Mouse (Mus musculus): ENCODE results near the gene Zfp30.
A peak's percentile ranks its signal among the peaks of the same experiment; 100 is the strongest.

The Zfp30 gene

GRCm38 (mm10) chr7:29783871-29784551, at the start of gene Zfp30:
Gene Zfp30 (plus strand): TSS chr7:29783998.
- DNase-seq (ENCODE audit: low read depth, low spot score) = peak; percentile 44

- no peak for DNase-seq (ENCODE audit: low read depth, low spot score)
Measured at GRCm38 (mm10) chr7:29742258-29742657, 41.5 kb upstream of the Zfp30 start.

- no peak for DNase-seq (ENCODE audit: low read depth, low spot score)
Measured at GRCm38 (mm10) chr7:29760476-29760875, 23.3 kb upstream of the Zfp30 start.

- DNase-seq (ENCODE audit: low read depth, low spot score) = no peak
Measured at GRCm38 (mm10) chr7:29764702-29765101, 19.1 kb upstream of the Zfp30 start.

GRCm38 (mm10) chr7:29767058-29767686, 16.6 kb upstream of the Zfp30 start:
- peak; percentile 60 for DNase-seq (ENCODE audit: low read depth, low spot score)

GRCm38 (mm10) chr7:29768090-29768900, 15.5 kb upstream of the Zfp30 start, which contains the start of gene Zfp84:
Gene Zfp84 (plus strand): TSS chr7:29768552.
- DNase-seq (ENCODE audit: low read depth, low spot score) = peak; percentile 82

GRCm38 (mm10) chr7:29768980-29769379, 14.8 kb upstream of the Zfp30 start:
- DNase-seq (ENCODE audit: low read depth, low spot score) = no peak

- no peak for DNase-seq (ENCODE audit: low read depth, low spot score)
Measured at GRCm38 (mm10) chr7:29773503-29773902, 10.3 kb upstream of the Zfp30 start.

GRCm38 (mm10) chr7:29774371-29774770, 9.4 kb upstream of the Zfp30 start:
- DNase-seq (ENCODE audit: low read depth, low spot score) = no peak

- DNase-seq (ENCODE audit: low read depth, low spot score) = no peak
Measured at GRCm38 (mm10) chr7:29776568-29776967, 7.2 kb upstream of the Zfp30 start.

- no peak for DNase-seq (ENCODE audit: low read depth, low spot score)
Measured at GRCm38 (mm10) chr7:29777372-29777771, 6.4 kb upstream of the Zfp30 start.

GRCm38 (mm10) chr7:29785023-29785422, 1.2 kb downstream of the Zfp30 start:
- DNase-seq (ENCODE audit: low read depth, low spot score) = no peak

- DNase-seq (ENCODE audit: low read depth, low spot score) = no peak
Measured at GRCm38 (mm10) chr7:29785888-29786287, 2.1 kb downstream of the Zfp30 start.

- DNase-seq (ENCODE audit: low read depth, low spot score) = no peak
Measured at GRCm38 (mm10) chr7:29792906-29793305, 9.1 kb downstream of the Zfp30 start.

GRCm38 (mm10) chr7:29807046-29807445, 23.2 kb downstream of the Zfp30 start:
- no peak for DNase-seq (ENCODE audit: low read depth, low spot score)

GRCm38 (mm10) chr7:29812244-29812643, 28.4 kb downstream of the Zfp30 start:
- no peak for DNase-seq (ENCODE audit: low read depth, low spot score)

GRCm38 (mm10) chr7:29814381-29814780, 30.6 kb downstream of the Zfp30 start:
- DNase-seq (ENCODE audit: low read depth, low spot score) = no peak

- DNase-seq (ENCODE audit: low read depth, low spot score) = no peak
Measured at GRCm38 (mm10) chr7:29815061-29815784, 31.4 kb downstream of the Zfp30 start.

- DNase-seq (ENCODE audit: low read depth, low spot score) = peak; percentile 84
Measured at GRCm38 (mm10) chr7:29815910-29816429, 32.2 kb downstream of the Zfp30 start, which contains the start of gene Zfp790. Gene Zfp790 (plus strand): TSS chr7:29816114.

GRCm38 (mm10) chr7:29818619-29819254, 34.9 kb downstream of the Zfp30 start:
- peak; percentile 70 for DNase-seq (ENCODE audit: low read depth, low spot score)

GRCm38 (mm10) chr7:29828001-29828400, 44.2 kb downstream of the Zfp30 start:
- DNase-seq (ENCODE audit: low read depth, low spot score) = no peak

Data from c-Kit-negative CD71-positive TER-119-positive erythroid progenitor cells, embryonic 14.5 days (primary cell).